Mouse (Mus musculus) inflammation-experienced regulatory T-cells, adult 6 months (primary cell): ENCODE measurements at regions not wholly inside any gene's neighbourhood (a gene's known extent, or its start where the extent isn't known, plus 50 kb on each side); places are given as distances from the start of the nearest gene placed in this dataset.

Experiments used
- ATAC-seq: one replicate; pipeline ENCODE4 v1.8.0; 2017

- ATAC-seq = no peak
Observed at GRCm38 (mm10) chr4:89396020-89396419, 85.2 kb upstream of the Cdkn2b start.

DNA sequence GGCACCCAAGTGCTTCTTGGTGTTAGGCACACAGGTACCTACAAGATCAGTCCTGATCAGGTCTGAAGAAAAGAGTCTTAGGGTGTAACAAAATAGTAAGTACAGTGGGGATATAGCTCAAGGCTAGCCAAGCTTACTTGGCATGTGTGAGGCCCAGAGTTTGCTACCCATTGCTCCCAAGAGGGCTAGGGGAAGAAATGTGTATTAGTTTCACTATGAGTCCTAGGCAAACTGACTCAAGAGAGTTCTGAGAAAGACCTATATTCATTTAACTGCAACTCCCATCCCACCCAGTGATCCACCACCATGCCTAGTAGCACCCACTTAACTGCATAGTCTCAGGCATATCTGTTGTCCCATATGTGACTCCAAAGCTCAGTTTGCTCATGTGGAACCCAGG, 84.5 kb upstream of the Cdkn2b start:
- no peak for ATAC-seq

GRCm38 (mm10) chr4:89393251-89393711, 82.4 kb upstream of the Cdkn2b start:
- peak; percentile 73 for ATAC-seq

- ATAC-seq = no peak
Observed at GRCm38 (mm10) chr4:89392791-89393190, 82.0 kb upstream of the Cdkn2b start.

GRCm38 (mm10) chr4:89391463-89392308, 80.8 kb upstream of the Cdkn2b start:
- ATAC-seq = no peak

DNA sequence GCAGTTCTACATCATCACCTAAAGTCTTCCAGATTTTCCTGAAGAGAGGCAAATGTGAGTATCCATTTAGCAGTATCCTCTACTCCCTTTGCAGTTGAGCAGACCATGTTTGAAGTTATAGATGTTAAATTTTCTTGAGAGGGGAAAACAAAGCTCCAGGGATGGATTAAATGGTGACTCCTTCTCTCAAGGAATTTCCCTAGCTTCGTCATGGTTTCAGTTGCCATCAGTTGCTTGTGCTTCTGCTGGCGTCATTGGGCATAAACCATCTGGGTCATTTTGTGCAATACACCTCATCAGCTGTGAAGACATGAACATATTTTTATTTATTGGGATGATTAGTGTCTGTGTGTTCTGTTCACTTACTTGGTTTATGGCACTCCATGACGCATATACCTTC, 72.7 kb upstream of the Cdkn2b start:
- ATAC-seq = no peak

DNA sequence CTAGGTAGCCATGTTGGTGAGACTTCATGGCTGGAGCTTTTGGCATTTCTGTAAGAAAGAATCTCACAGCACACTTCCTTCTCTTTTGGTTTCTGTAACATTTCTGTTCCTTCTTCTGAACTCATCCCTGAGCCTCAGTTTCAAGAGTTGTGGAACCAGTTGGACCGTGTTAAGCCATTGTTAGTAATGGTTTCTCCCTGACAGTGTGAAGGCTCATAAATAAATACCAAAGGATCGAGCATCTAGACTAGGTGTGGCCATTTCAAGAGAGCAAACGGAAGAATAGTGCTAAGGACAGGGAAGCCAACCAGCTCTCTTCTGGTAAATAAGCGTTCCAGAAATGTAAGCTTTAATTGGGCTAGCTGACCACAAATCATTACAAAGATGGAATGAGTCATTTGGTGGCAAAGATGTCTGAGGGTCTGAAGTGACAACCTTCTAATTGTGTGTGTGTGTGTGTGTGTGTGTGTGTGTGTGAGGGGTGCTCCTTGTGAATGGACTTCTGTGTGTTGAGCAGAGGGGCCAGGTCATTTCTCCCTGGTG, 71.7 kb upstream of the Cdkn2b start:
- no peak for ATAC-seq

- no peak for ATAC-seq
Observed at GRCm38 (mm10) chr4:89381763-89382162, 70.9 kb upstream of the Cdkn2b start.

DNA sequence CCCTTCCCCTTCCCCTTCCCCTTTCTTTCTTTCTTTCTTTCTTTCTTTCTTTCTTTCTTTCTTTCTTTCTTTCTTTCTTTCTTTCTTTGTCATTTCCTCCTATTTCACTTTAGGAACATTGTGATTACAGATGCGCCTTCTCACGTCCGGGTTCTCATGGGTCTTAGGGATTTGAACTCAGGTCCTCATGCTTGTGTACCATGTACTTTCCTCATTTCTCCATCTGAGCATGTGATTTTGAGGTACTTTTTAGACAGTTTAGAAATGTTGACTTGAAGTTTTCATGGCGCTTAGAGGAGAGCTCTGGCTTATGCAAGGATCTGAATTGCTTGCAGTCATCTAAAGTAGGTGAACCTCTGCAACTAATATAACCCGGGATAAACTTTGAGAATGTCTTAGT, 70.2 kb upstream of the Cdkn2b start:
- ATAC-seq = no peak

DNA sequence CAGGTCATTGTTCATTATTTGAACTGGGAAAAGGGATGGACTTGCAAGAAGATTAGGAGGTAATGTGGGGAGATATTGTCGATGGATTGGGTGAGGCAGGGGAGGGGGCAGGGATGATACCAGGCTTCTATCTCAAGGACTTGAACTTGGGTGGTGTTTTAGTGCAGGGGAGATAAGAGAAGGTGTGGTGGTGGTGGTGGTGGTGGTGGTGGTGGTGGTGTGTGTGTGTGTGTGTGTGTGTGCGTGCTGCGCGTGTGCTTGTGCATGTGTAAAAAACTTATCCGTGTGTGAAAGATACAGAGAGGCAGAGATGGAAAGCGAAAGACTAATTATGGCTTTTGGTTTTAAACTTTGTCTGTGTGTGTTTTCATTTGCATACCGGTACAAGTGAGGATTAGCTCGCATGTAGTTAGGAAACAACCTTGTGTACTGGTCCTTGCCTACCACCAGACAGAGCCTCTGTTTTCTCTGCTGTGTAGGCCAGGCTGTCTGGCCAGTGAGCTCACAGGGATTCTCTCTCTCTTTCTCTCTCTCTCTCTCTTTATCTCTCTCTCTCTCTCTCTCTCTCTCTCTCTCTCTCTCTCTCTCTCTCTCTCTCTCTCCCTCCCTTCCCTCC, 69.6 kb upstream of the Cdkn2b start:
- no peak for ATAC-seq

DNA sequence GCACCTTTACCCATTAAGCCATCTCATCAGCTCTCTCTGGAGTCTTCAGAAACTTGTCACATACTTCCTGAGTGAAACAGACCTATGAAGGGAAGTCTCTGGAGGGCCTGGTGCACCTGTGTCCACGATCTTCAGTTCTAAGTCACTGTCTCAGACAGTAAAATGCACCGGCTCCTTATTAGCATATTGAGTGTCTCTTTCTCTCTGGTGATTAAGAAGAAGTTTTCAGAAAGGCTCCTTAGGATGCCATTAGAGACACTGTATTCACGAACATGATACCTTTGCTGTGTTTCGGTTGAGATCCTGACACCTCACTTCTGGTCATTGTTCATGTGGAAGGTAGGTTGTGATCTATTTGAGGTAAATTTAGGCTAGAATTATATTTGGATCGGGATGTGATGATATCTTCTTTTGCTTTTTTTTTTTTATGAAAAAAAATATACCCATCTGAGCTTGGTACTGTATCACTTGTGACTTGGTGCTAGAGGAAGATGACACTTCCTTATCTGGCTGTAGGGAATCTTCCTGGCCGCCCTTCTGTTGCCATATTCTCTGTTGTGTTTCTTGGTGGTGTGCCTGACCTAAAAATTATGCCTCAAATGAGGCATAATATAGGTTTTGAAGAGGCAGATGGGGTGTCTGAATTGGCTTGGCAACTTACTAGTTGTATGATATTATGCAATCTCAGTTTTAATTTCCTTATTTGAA, 68.9 kb upstream of the Cdkn2b start:
- no peak for ATAC-seq

GRCm38 (mm10) chr4:89372631-89373030, 61.8 kb upstream of the Cdkn2b start:
- ATAC-seq = no peak

GRCm38 (mm10) chr4:89368850-89369524, 58.1 kb upstream of the Cdkn2b start:
- peak; percentile 52 for ATAC-seq

GRCm38 (mm10) chr4:89366581-89367141, 55.8 kb upstream of the Cdkn2b start:
- no peak for ATAC-seq

DNA sequence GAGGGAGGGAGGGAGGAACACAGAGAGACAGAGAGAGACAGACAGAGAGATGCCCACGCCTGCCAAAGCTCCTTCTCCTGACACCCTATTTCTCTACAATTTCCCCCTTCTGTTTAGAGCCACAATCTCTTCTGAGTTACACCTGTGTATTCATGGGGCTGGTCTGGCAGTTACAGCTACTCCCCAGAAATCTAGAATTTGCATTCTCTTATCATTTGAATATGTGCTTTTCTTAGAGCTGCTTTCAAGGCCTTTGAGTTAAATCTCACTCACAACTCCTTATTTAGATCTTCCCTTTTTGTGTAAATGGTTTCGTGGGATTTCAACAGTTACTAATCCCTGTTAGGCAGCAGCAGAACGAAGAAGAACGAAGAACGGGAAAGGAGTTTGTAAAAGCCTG, 55.0 kb upstream of the Cdkn2b start:
- ATAC-seq = no peak

DNA sequence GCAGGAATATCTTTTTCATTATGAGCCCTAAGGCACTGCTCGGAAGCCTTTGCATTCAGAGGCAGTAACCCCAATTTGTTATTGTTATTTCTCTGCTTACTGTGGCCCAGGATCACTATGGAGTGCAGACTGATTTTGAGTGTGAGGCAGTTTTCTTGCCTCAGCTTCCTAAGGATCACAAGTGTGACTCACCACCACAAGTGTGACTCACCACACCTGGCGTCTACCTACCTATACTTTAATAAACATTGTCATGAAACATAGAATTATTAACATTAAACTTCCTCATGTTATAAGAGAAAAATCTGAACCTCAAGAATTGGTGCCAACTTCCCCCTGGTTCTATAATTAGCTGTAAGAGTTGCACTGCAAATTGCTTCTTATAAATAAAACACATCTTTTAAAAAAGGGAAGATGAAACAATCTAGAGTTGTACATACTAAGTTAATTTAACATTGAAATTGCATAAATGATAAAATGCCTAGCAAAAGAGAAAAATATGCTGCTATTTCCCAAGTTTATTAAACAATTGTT, 52.4 kb upstream of the Cdkn2b start:
- no peak for ATAC-seq

GRCm38 (mm10) chr4:89362650-89363049, 51.8 kb upstream of the Cdkn2b start:
- ATAC-seq = no peak

GRCm38 (mm10) chr4:89361316-89361715, 50.5 kb upstream of the Cdkn2b start:
- ATAC-seq = no peak
